7 mouse cellular contexts compared by ENCODE assay signal in the genomic region with DNA sequence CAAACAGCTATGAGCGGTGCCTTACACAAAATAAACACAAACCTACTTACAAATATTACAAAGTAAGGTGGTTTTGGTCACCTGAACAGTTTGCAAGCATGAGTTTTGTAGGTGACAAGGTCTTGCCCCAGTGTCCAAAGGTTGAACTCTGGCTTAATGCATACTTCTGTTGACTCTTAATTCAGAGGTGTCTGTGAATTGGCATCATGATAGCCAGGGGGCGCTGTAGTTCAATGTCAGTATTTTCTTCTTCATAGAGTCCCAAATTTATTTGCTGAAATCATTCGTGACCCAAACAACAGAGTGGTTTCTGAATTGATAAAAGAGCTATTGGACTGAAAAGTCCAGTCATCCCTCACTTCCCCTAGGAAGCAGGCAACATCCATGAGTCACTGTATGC. TPM values are rescaled to one million over a fixed set of nuclear protein-coding genes. Genes with fewer than 3 reads are reported as not detected.
A peak's percentile ranks its signal among the peaks of the same experiment; 100 is the strongest.
DNase-seq lines count a peak whose midpoint lies in the region; ATAC-seq and TF ChIP-seq lines count a peak whose summit lies in the region.

No protein-coding gene starts in this region.

- no peaks in the 10 kb centered on the region for H3K9me3 ChIP-seq in embryonic facial prominence, embryonic 11.5 days (replicated peaks; ENCODE audit: control insufficient read depth, low read length)

- no peak overlapping the region for H3K4me3 ChIP-seq in embryonic facial prominence, embryonic 11.5 days (ENCODE audit: low read depth, low read length)
- no peak overlapping the region for H3K4me3 ChIP-seq in lung, adult 2 months (replicated peaks; ENCODE audit: extremely low read depth, low read depth, low read length)

- H3K9ac ChIP-seq in embryonic facial prominence, embryonic 11.5 days (replicated peaks; ENCODE audit: low read length): no peak overlapping the region

- TF ChIP-seq CTCF in lung, adult 2 months (IDR thresholded peaks at IDR 0.05; ENCODE audit: insufficient read depth, low read length): peak; percentile 52

- no peak overlapping the region for H3K27ac ChIP-seq in embryonic facial prominence, embryonic 11.5 days (replicated peaks; ENCODE audit: low read depth, low read length)

- H3K4me2 ChIP-seq in embryonic facial prominence, embryonic 11.5 days (ENCODE audit: low read depth, low read length): no peak overlapping the region

- H3K36me3 ChIP-seq in embryonic facial prominence, embryonic 11.5 days (replicated peaks; ENCODE audit: control insufficient read depth, insufficient read depth, low read depth, low read length): no peaks in the 10 kb centered on the region

- 38% methylated on average over 3 of the region's 3 CpGs for WGBS in embryonic facial prominence, embryonic 11.5 days
- WGBS in lung, adult 2 months: 29% methylated on average over 3 of the region's 3 CpGs

- DNase-seq in testis, postnatal 10 days (ENCODE audit: low spot score): peak; percentile 89
- DNase-seq in testis, postnatal 14 days (ENCODE audit: low spot score): no peak
- peak; percentile 85 to 88 for DNase-seq in adrenal gland, postnatal 36 days
- DNase-seq in embryonic facial prominence, embryonic 11.5 days (ENCODE audit: low spot score): peak; percentile 80
- peak; percentile 78 for DNase-seq in kidney, postnatal 14 days
- peak; percentile 68 for DNase-seq in lung, adult 2 months
- peak; percentile 74 to 86 for DNase-seq in right cerebral cortex, postnatal 10 days (ENCODE audit: low spot score in 2 of 2)

- no peak for TF ChIP-seq POLR2A in lung, adult 2 months (IDR thresholded peaks at IDR 0.05; ENCODE audit: borderline replicate concordance, extremely low read depth, low read depth, low read length)

- no peaks in the 10 kb centered on the region for H3K27me3 ChIP-seq in embryonic facial prominence, embryonic 11.5 days (ENCODE audit: control insufficient read depth, insufficient read depth, low read length)

- ATAC-seq in embryonic facial prominence, embryonic 11.5 days (replicated peaks; ENCODE audit: insufficient number of reproducible peaks, low FRiP score, low TSS enrichment, low read depth): no peak

- no peaks in the 10 kb centered on the region for H3K4me1 ChIP-seq in embryonic facial prominence, embryonic 11.5 days (ENCODE audit: control insufficient read depth, insufficient read depth, low read length)
- H3K4me1 ChIP-seq in lung, adult 2 months (ENCODE audit: control insufficient read depth, insufficient read depth, low read length): no peaks in the 10 kb centered on the region

RNA-seq across cellular contexts. Expression of a gene that starts 50.2 kb away (rescaled TPM):
- under 1 TPM; 0.46 to 0.59 TPM for total RNA-seq in adrenal gland, postnatal 36 days (2021)
- polyA plus RNA-seq in embryonic facial prominence, embryonic 11.5 days (2014; fragmentation: Nextera tagmentation; extraction: Ambion mirVana): 0.45 TPM in 1 of 2 replicates, not detected in the other
- 0.63 and 2.6 TPM in 2 replicates for polyA plus RNA-seq in lung, adult 2 months (2012; rRNA removed)

RNA-seq across cellular contexts. Expression of a gene that starts 54.1 kb away (rescaled TPM):
- not detected for total RNA-seq in adrenal gland, postnatal 36 days (2021)
- polyA plus RNA-seq in embryonic facial prominence, embryonic 11.5 days (2014; fragmentation: Nextera tagmentation; extraction: Ambion mirVana): 1.3 and 3.8 TPM in 2 replicates
- not detected in 2 replicates for polyA plus RNA-seq in lung, adult 2 months (2012; rRNA removed)
